Mouse (Mus musculus) MEL (cell line): ENCODE measurements around the gene Retreg1. TPM values are rescaled to one million over a fixed set of nuclear protein-coding genes. Genes with fewer than 3 reads are reported as not detected.

ENCODE experiments used
- DNase-seq: peaks from one replicate; pipeline ENCODE4 v3.0.0; 2011; ENCODE audit warnings: low read depth, low spot score
- H3K27ac ChIP-seq: 2 replicates; pipeline ENCODE4 v1.5.1; 2012; ENCODE audit warnings: low read depth, mild to moderate bottlenecking, control low read depth, low read length, moderate library complexity; ENCODE audit not compliant: control insufficient read depth
- H3K27me3 ChIP-seq, 2 experiments: fragments of 150-350 bp in 1 of 2; sonication (generic) in 1 of 2; 2 replicates each; pipeline ENCODE4 v1.6.1; 2012; ENCODE audit warnings: low read length in 2 of 2, mild to moderate bottlenecking in 2 of 2, improper control_type of control experiment in 1 of 2, moderate library complexity in 1 of 2; ENCODE audit not compliant: insufficient read depth in 2 of 2, control insufficient read depth in 1 of 2
- H3K36me3 ChIP-seq, 2 experiments: 2 replicates each; pipeline ENCODE4 v1.6.1; 2012 to 2014; ENCODE audit warnings: low read length in 2 of 2, improper control_type of control experiment in 1 of 2, inconsistent platforms in 1 of 2, mild to moderate bottlenecking in 1 of 2; ENCODE audit not compliant: insufficient read depth in 2 of 2, control insufficient read depth in 1 of 2
- H3K4me1 ChIP-seq, 2 experiments: fragments of 150-350 bp in 1 of 2; sonication (generic) in 1 of 2; 2 replicates each; pipeline ENCODE4 v1.6.1; 2012; ENCODE audit warnings: low read length in 2 of 2, improper control_type of control experiment in 1 of 2, mild to moderate bottlenecking in 1 of 2; ENCODE audit not compliant: insufficient read depth in 2 of 2, control insufficient read depth in 1 of 2
- H3K4me3 ChIP-seq, 2 experiments: fragments of 150-350 bp in 1 of 2; sonication (generic) in 1 of 2; 2 replicates each; pipeline ENCODE4 v1.5.1; 2012; ENCODE audit warnings: low read depth in 2 of 2, low read length in 2 of 2, mild to moderate bottlenecking in 2 of 2, moderate library complexity in 2 of 2, control low read depth in 1 of 2, improper control_type of control experiment in 1 of 2; ENCODE audit not compliant: control insufficient read depth in 1 of 2, insufficient read depth in 1 of 2
- H3K79me2 ChIP-seq: 2 replicates; pipeline ENCODE4 v1.6.1; 2012; ENCODE audit warnings: mild to moderate bottlenecking, low read length, moderate library complexity; ENCODE audit not compliant: control insufficient read depth, poor library complexity, insufficient read depth
- H3K9ac ChIP-seq: 2 replicates; pipeline ENCODE4 v1.6.1; 2012; ENCODE audit warnings: low read depth, mild to moderate bottlenecking, control low read depth, low read length, moderate library complexity; ENCODE audit not compliant: control insufficient read depth, poor library complexity, severe bottlenecking
- H3K9me3 ChIP-seq: fragments of 150-350 bp; sonication (generic); replicated peaks from 2 replicates; pipeline ENCODE4 v1.6.1; 2012; ENCODE audit warnings: mild to moderate bottlenecking, low read length, improper control_type of control experiment, moderate library complexity; ENCODE audit not compliant: insufficient read depth
- CTCF ChIP-seq, 3 experiments: IDR thresholded peaks in 2 of 3; conservative IDR thresholded peaks in 1 of 3; 2 replicates each; pipeline ENCODE4 v1.5.1; 2011 to 2012; ENCODE audit warnings: low read length in 3 of 3, low read depth in 2 of 3, mild to moderate bottlenecking in 2 of 3, improper control_type of control experiment in 1 of 3, inconsistent platforms in 1 of 3, mixed read lengths in 1 of 3, moderate library complexity in 1 of 3; ENCODE audit not compliant: control insufficient read depth in 1 of 3, insufficient read depth in 1 of 3, poor library complexity in 1 of 3, severe bottlenecking in 1 of 3
- ELF1 ChIP-seq: IDR thresholded peaks from 2 replicates; pipeline ENCODE4 v1.6.1; 2014; ENCODE audit warnings: low read depth, mild to moderate bottlenecking, inconsistent platforms, low read length, improper control_type of control experiment, moderate library complexity
- EP300 ChIP-seq, 2 experiments: IDR thresholded peaks; 2 replicates each; pipeline ENCODE4 v1.6.1; 2011; ENCODE audit warnings: improper control_type of control experiment in 2 of 2, low read length in 2 of 2, low read depth in 1 of 2, mild to moderate bottlenecking in 1 of 2
- ETS1 ChIP-seq: IDR thresholded peaks from 2 replicates; pipeline ENCODE4 v1.6.1; 2012; ENCODE audit warnings: low read depth, mild to moderate bottlenecking, inconsistent platforms, low read length, improper control_type of control experiment, moderate library complexity
- GATA1 ChIP-seq: IDR thresholded peaks from 2 replicates; pipeline ENCODE4 v1.6.1; 2011; ENCODE audit warnings: low read depth, low read length, improper control_type of control experiment
- JUND ChIP-seq: IDR thresholded peaks from 2 replicates; pipeline ENCODE4 v1.6.1; 2011; ENCODE audit warnings: low read depth, mild to moderate bottlenecking, improper control_type of control experiment, low read length
- KAT2A ChIP-seq: conservative IDR thresholded peaks from 2 replicates; pipeline ENCODE4 v1.6.1; 2012; ENCODE audit warnings: low read depth, low read length, improper control_type of control experiment, inconsistent platforms
- MAX ChIP-seq: IDR thresholded peaks from 2 replicates; pipeline ENCODE4 v1.6.1; 2011; ENCODE audit warnings: low read length, improper control_type of control experiment
- MAZ ChIP-seq: IDR thresholded peaks from 2 replicates; pipeline ENCODE4 v1.6.1; 2012; ENCODE audit warnings: low read depth, mild to moderate bottlenecking, inconsistent platforms, low read length, improper control_type of control experiment
- MXI1 ChIP-seq: IDR thresholded peaks from 2 replicates; pipeline ENCODE4 v1.6.1; 2011; ENCODE audit warnings: mild to moderate bottlenecking, low read depth, low read length, improper control_type of control experiment
- MYC ChIP-seq: IDR thresholded peaks from 2 replicates; pipeline ENCODE4 v1.6.1; 2011; ENCODE audit warnings: low read depth, mild to moderate bottlenecking, low read length, improper control_type of control experiment, moderate library complexity
- POLR2AphosphoS5 ChIP-seq: IDR thresholded peaks from 2 replicates; pipeline ENCODE4 v1.6.1; 2012; ENCODE audit warnings: low read depth, borderline replicate concordance, mild to moderate bottlenecking, inconsistent platforms, low read length, moderate library complexity, mixed read lengths
- RAD21 ChIP-seq: IDR thresholded peaks from 2 replicates; pipeline ENCODE4 v1.6.1; 2011; ENCODE audit warnings: mild to moderate bottlenecking, low read depth, low read length, improper control_type of control experiment
- RCOR1 ChIP-seq: IDR thresholded peaks from 2 replicates; pipeline ENCODE4 v1.6.1; 2012; ENCODE audit warnings: low read depth, mild to moderate bottlenecking, inconsistent platforms, low read length, improper control_type of control experiment
- SIN3A ChIP-seq: IDR thresholded peaks from 2 replicates; pipeline ENCODE4 v1.6.1; 2012; ENCODE audit warnings: low read length, improper control_type of control experiment, inconsistent platforms
- SMC3 ChIP-seq: IDR thresholded peaks from 2 replicates; pipeline ENCODE4 v1.6.1; 2011; ENCODE audit warnings: low read depth, low read length, improper control_type of control experiment
- TBP ChIP-seq: IDR thresholded peaks from 2 replicates; pipeline ENCODE4 v1.8.0; 2011; ENCODE audit warnings: low read depth, low read length, improper control_type of control experiment
- TCF12 ChIP-seq: IDR thresholded peaks from 2 replicates; pipeline ENCODE4 v1.6.1; 2014; ENCODE audit warnings: low read depth, mild to moderate bottlenecking, inconsistent platforms, low read length, improper control_type of control experiment, moderate library complexity
- USF1 ChIP-seq: IDR thresholded peaks from 2 replicates; pipeline ENCODE4 v1.6.1; 2014; ENCODE audit warnings: low read depth, mild to moderate bottlenecking, inconsistent platforms, low read length, improper control_type of control experiment, moderate library complexity
- ZNF384 ChIP-seq: IDR thresholded peaks from 2 replicates; pipeline ENCODE4 v1.6.1; 2012; ENCODE audit warnings: low read depth, mild to moderate bottlenecking, inconsistent platforms, low read length, improper control_type of control experiment
- polyA plus RNA-seq, 2 experiments: library from polyadenylated mRNA; stranded (reverse) in 1 of 2; unstranded in 1 of 2; fragments of >175 nt in 1 of 2; fragments of >200 nt in 1 of 2; gene quantifications; 2 replicates each; pipeline versions ENCODE4 v1.2.1 to v1.2.4; 2012; ENCODE audit warnings: low replicate concordance in 2 of 2, low read depth in 1 of 2; ENCODE audit not compliant: insufficient read length in 2 of 2, insufficient read depth in 1 of 2, missing spikeins in 1 of 2
- total RNA-seq: library from RNA; depleted of rRNA; stranded (reverse); fragments of 300-350 nt; gene quantifications from 2 replicates; pipeline ENCODE4 v1.2.3, GENCODE M21; 2012

The Retreg1 gene
- total and polyA plus RNA-seq, 3 experiments = 3.1 to 7.6 TPM; not detected in 1

GRCm38 (mm10) chr15:25854270-25854904 lies 11.4 kb downstream of the Retreg1 start:
- no peaks in the 10 kb centered on the region for H3K36me3 ChIP-seq
- TF ChIP-seq USF1 (no peak), ZNF384 (no peak), MYC (no peak), GATA1 (no peak), CTCF (IDR thresholded peaks at IDR 0.05 in 2 of 3, conservative IDR thresholded peaks at IDR 0.05 in 1 of 3; ENCODE audit: control insufficient read depth in 1 of 3, insufficient read depth in 1 of 3, low read depth in 2 of 3, low read length in 3 of 3, poor library complexity in 1 of 3, severe bottlenecking in 1 of 3) (no peak), ELF1 (no peak), EP300 (IDR thresholded peaks at IDR 0.05; ENCODE audit: low read depth in 1 of 2, low read length in 2 of 2) (no peak), SMC3 (no peak), JUND (no peak), ETS1 (no peak), KAT2A (no peak), MXI1 (no peak)
- no peak overlapping the region for H3K4me3 ChIP-seq
- H3K9me3 ChIP-seq = no peaks in the 10 kb centered on the region
- no peak for DNase-seq
- H3K79me2 ChIP-seq = no peaks in the 10 kb centered on the region
- H3K9ac ChIP-seq = no peak overlapping the region
- H3K27me3 ChIP-seq = no peaks in the 10 kb centered on the region
- H3K4me1 ChIP-seq = no peaks in the 10 kb centered on the region
- no peak overlapping the region for H3K27ac ChIP-seq

DNA sequence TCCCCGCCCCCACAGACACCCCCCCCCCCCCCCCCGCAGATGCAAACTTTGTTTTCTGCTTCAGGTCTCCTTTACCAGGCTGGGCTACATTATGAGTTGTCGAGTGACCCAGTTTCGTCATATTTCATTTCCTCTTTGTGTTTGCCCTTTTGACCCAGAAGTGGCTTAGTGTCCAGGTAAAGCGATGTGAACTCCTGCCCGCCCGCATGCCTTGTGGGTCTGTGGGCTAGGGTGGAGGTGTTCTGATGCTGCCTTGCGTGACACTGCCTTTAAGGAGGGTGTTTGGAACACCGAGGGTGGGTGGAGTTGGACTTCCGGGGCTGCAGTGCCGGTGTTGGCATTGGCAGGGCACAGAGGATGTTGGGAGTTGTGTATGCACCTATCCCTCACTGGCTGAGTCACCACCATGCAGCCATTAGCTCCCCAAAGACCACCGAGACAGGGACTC lies 15.7 kb downstream of the Retreg1 start:
- Histone ChIP-seq H3K79me2 (no peaks in the 10 kb centered on the region), H3K27me3 (no peaks in the 10 kb centered on the region), H3K4me3 (no peak overlapping the region), H3K36me3 (no peaks in the 10 kb centered on the region), H3K9me3 (no peaks in the 10 kb centered on the region), H3K27ac (no peak overlapping the region), H3K9ac (no peak overlapping the region), H3K4me1 (no peaks in the 10 kb centered on the region)
- DNase-seq = no peak
- no peak for TF ChIP-seq RAD21
- TF ChIP-seq SIN3A = no peak
- no peak for TF ChIP-seq MAX
- no peak for TF ChIP-seq TBP
- TF ChIP-seq TCF12 = no peak
- no peak for TF ChIP-seq POLR2AphosphoS5
- no peak for TF ChIP-seq RCOR1
- no peak for TF ChIP-seq MAZ
- TF ChIP-seq, all 39 proteins: peak for 0
